ENCODE assay signal across 8 mouse cellular contexts in the genomic region with DNA sequence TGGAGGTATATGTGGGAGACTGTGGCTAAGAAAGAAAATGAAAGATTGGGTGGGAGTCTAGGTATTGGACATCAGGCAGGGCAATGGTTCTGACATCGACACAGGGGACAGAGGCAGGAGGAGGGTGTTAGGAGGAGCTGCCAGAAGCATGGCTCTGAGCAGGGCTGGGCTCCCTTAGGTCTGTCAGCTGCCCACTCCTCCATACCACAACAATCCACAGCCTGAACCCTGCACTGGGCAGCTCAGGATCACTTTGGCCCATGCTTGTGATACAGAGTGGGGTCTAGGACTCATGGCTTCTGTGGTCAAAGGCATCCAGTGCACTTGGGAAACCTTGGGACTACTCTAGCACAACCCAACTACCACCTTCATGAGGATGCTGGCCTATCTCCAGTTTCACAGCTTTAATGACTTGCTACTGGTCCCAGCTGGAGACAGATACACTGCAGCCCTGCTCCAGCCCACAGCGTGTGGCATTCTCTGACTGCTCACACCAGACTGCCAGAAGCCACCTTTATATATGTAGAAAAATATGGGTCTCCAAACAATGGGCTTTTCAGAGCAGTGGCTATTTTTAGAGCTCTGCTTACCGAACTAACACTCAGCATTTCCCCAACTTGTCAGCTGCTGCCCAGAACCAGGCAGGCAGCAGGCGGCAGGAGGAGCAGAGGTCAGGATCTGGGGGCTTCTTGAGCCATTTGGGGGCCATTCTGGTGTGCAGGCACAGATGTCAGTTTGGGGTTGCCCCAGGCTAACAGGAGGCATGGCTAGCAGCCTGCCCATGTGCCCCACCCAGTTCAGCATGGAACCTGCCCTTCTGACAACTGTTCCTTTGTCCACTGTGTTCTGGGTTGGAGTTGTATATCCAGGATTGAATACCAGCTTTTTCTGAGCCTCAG.
DNase-seq lines count a peak whose midpoint lies in the region; ATAC-seq and TF ChIP-seq lines count a peak whose summit lies in the region.

No protein-coding gene starts in this region.

- no peak overlapping the region for H3K4me3 ChIP-seq in kidney, embryonic 16.5 days (ENCODE audit: low read length)
- no peak overlapping the region for H3K4me3 ChIP-seq in cortical plate, adult 2 months (ENCODE audit: insufficient read depth, low read length)
- no peak overlapping the region for H3K4me3 ChIP-seq in heart, embryonic 16.5 days (ENCODE audit: low read length)
- H3K4me3 ChIP-seq in midbrain, embryonic 12.5 days = no peak overlapping the region

- DNase-seq in kidney, adult 11 months = no peak
- no peak for DNase-seq in left cerebral cortex, postnatal 10 days (ENCODE audit: extremely low spot score in 1 of 2, low spot score in 2 of 2)
- DNase-seq in natural killer cell, adult 2 months (ENCODE audit: low spot score in 2 of 2) = no peak
- DNase-seq in layer of hippocampus, postnatal 10 days (ENCODE audit: low spot score in 2 of 2) = no peak

- no peaks in the 10 kb centered on the region for H3K9me3 ChIP-seq in kidney, embryonic 16.5 days (ENCODE audit: low read length)
- no peaks in the 10 kb centered on the region for H3K9me3 ChIP-seq in heart, embryonic 16.5 days (replicated peaks; ENCODE audit: control insufficient read depth, low read length)
- no peaks in the 10 kb centered on the region for H3K9me3 ChIP-seq in midbrain, embryonic 12.5 days

- no peak overlapping the region for H3K4me2 ChIP-seq in kidney, embryonic 16.5 days (replicated peaks; ENCODE audit: low read depth, low read length)
- peak overlapping the region; percentile 39 for H3K4me2 ChIP-seq in heart, embryonic 16.5 days (ENCODE audit: low read depth, low read length)
- no peak overlapping the region for H3K4me2 ChIP-seq in midbrain, embryonic 12.5 days (replicated peaks)

- intact Hi-C loops in left cerebral cortex, postnatal 10 days (cut with DNase I) = no loop called here

- TF ChIP-seq CTCF in cortical plate, adult 2 months (IDR thresholded peaks at IDR 0.05; ENCODE audit: extremely low read depth, insufficient read depth, low read length) = no peak

- H3K27me3 ChIP-seq in kidney, embryonic 16.5 days (ENCODE audit: insufficient read depth, low read length) = no peaks in the 10 kb centered on the region
- H3K27me3 ChIP-seq in heart, embryonic 16.5 days (ENCODE audit: control insufficient read depth, insufficient read depth, low read length) = no peaks in the 10 kb centered on the region
- H3K27me3 ChIP-seq in midbrain, embryonic 12.5 days = no peaks in the 10 kb centered on the region

- H3K36me3 ChIP-seq in kidney, embryonic 16.5 days (ENCODE audit: insufficient read depth, low read length) = no peaks in the 10 kb centered on the region
- no peaks in the 10 kb centered on the region for H3K36me3 ChIP-seq in heart, embryonic 16.5 days (ENCODE audit: control insufficient read depth, insufficient read depth)
- no peaks in the 10 kb centered on the region; the same call in 1 of the 2 replicates for H3K36me3 ChIP-seq in midbrain, embryonic 12.5 days

- 36% methylated on average over 4 of the region's 4 CpGs for WGBS in kidney, embryonic 16.5 days
- 15% methylated on average over 4 of the region's 4 CpGs for WGBS in heart, embryonic 16.5 days
- 41% methylated on average over 4 of the region's 4 CpGs for WGBS in midbrain, embryonic 12.5 days

- no peak for TF ChIP-seq POLR2A in cortical plate, adult 2 months (IDR thresholded peaks at IDR 0.05; ENCODE audit: extremely low read depth, insufficient read depth, low read length)

- ATAC-seq in kidney, embryonic 16.5 days (ENCODE audit: low FRiP score, low TSS enrichment) = no peak
- ATAC-seq in heart, embryonic 16.5 days (replicated peaks; ENCODE audit: extremely low read depth, insufficient read depth, low FRiP score) = 0 out of 2 replicates have a peak, but pooled peaks have one; percentile 2
- no peak for ATAC-seq in midbrain, embryonic 12.5 days (ENCODE audit: low FRiP score, low read depth)

- H3K27ac ChIP-seq in kidney, embryonic 16.5 days (ENCODE audit: low read length) = peak overlapping the region; percentile 77
- peak overlapping the region; percentile 63 for H3K27ac ChIP-seq in cortical plate, adult 2 months (ENCODE audit: insufficient read depth, low read length)
- peak overlapping the region; percentile 94 for H3K27ac ChIP-seq in heart, embryonic 16.5 days (ENCODE audit: low read length)
- peak overlapping the region; percentile 66 for H3K27ac ChIP-seq in midbrain, embryonic 12.5 days (replicated peaks)

- H3K9ac ChIP-seq in kidney, embryonic 16.5 days (replicated peaks; ENCODE audit: low read length) = 0 out of 2 replicates have a peak overlapping the region, but pooled peaks have one; percentile 20
- H3K9ac ChIP-seq in heart, embryonic 16.5 days (ENCODE audit: low read length) = peak overlapping the region; percentile 70
- no peak overlapping the region for H3K9ac ChIP-seq in midbrain, embryonic 12.5 days (replicated peaks)

- H3K4me1 ChIP-seq in kidney, embryonic 16.5 days (ENCODE audit: insufficient read depth, low read length) = peaks cover 46% of the 10 kb centered on the region
- peaks cover 59% of the 10 kb centered on the region for H3K4me1 ChIP-seq in cortical plate, adult 2 months (ENCODE audit: control insufficient read depth, insufficient read depth, low read length)
- H3K4me1 ChIP-seq in heart, embryonic 16.5 days (ENCODE audit: control insufficient read depth, insufficient read depth, low read length) = peaks cover 100% of the 10 kb centered on the region
- peaks cover 44% of the 10 kb centered on the region for H3K4me1 ChIP-seq in midbrain, embryonic 12.5 days
